Mouse (Mus musculus): ENCODE results near the gene Fam120c. TPM values are rescaled to one million over a fixed set of nuclear protein-coding genes. Genes with fewer than 3 reads are reported as not detected.

Fam120c gene
- 1.9 TPM for polyA plus RNA-seq (2017; shearing (Covaris generic))

GRCm38 (mm10) chrX:151343761-151344500, at the start of gene Fam120c:
Fam120c (plus strand) TSS chrX:151344175.

GRCm38 (mm10) chrX:151520458-151521322, 176.7 kb downstream of the Fam120c start, which contains the start of gene Phf8:
Phf8 (plus strand) TSS chrX:151520672.

Other genes starting within 250 kb of the Fam120c start
- 27.7 TPM for gene Tsr2, start 247.6 kb upstream of the Fam120c start, polyA plus RNA-seq (2017; shearing (Covaris generic))
- 0.24 TPM for gene Wnk3, start 146.1 kb upstream of the Fam120c start, polyA plus RNA-seq (2017; shearing (Covaris generic))
- gene Phf8, start 176.5 kb downstream of the Fam120c start, polyA plus RNA-seq (2017; shearing (Covaris generic)), result 70.1 TPM